Mouse (Mus musculus) left cerebral cortex, adult 8-10 months (tissue): ENCODE data around the gene Wnt10b. TPM values are rescaled to one million over a fixed set of nuclear protein-coding genes. Genes with fewer than 3 reads are reported as not detected.

Source experiments
- DNase-seq, 2 experiments: peaks; one replicate each; pipeline ENCODE4 v3.0.0; 2022; ENCODE audit warnings: low spot score in 2 of 2
- total RNA-seq, 4 experiments: library from RNA; stranded (reverse); gene quantifications; 2 replicates each; pipeline ENCODE4 v1.2.4; 2022

Gene Wnt10b
- total RNA-seq, 4 experiments from 2014 or later: 0.41 to 1.8 (median 1.1) TPM

DNA sequence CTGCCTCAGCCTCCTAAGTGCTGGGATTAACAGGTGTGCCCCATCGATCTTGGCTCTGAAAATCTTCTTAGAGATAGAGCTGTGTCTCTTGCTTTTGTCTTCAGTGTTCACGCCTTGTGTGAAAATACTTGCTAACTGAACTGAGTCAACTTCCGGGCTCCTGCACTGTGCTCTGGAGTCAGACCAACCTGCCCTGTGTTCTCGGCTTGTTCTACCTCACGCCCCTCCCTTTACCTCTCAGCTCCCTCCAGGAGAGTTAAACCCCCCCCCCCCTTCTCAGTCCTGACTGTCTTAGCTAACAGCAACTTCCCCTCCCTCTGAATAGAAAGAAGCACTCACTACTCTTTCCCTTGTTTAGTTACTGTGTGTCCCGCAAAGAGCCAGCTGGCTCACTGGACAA, 47.2 kb downstream of the Wnt10b start:
- no peak for DNase-seq

- no peak for DNase-seq
Measured at GRCm38 (mm10) chr15:98729791-98730545, 48.0 kb downstream of the Wnt10b start.

DNA sequence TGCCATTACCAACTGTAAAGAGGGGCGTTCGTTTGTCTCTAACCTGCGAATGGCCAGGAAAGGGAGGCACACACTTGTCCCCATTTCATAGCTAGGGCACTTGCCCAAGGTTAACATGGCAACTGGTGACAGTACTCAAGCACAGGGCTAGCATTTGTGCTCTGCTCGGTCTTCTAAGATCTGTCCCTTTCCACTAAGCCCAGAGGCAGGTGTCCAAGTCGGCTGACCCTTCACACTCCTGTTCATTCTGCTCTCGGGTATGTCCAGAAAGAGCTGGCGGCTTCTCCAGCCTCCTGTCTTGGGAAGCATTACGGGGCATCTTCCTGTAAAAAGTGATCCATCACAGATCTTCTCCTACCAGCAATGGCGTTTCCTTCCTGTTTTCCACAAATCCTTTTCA, 49.6 kb downstream of the Wnt10b start:
- DNase-seq: no peak

- no peak for DNase-seq
Measured at GRCm38 (mm10) chr15:98727443-98728321, 50.3 kb downstream of the Wnt10b start, which contains the start of gene Fkbp11. Fkbp11 (minus strand) TSS chr15:98728198.

DNA sequence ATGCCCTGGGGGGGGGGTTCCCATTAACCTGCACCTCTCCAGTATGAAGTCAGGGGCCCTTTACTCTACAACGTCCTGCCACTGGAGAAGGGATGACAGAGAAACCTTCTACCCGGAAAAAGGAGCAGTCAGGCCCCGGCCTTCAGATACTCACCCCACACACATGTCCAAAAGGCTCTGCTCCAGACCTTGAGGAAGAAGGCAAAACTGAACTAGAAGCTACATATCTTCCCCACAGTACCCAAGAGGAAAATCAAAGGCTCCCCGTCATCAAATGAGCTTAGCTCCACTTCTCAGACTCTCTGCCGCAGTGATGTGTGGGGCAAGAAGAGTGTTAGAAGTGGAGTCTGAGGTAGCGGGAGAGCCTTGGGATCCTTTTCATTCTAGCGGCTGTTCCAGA, 51.2 kb downstream of the Wnt10b start:
- no peak for DNase-seq

- DNase-seq: no peak
Measured at GRCm38 (mm10) chr15:98726079-98726478, 51.9 kb downstream of the Wnt10b start.

- no peak for DNase-seq
Measured at GRCm38 (mm10) chr15:98724441-98724840, 53.5 kb downstream of the Wnt10b start.

DNA sequence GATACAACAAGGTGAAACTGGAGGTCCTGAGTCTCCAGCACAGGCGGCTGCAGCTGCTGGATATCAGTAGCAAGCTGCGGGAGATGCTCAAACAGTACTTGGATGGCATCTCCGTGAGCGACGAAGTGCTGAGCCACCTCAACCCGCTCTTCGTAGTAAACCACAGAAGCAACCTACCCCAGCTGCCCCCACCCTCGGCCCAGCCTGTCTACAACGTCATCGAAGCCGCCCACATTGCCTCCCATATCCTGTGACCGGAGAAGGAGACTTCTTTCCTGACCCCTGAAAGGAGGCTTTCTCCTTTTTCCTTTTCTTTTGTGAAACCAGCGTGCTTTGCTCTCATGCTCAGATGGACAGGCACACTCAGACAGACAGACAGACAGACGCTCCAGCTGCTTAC, 55.1 kb downstream of the Wnt10b start:
- no peak for DNase-seq

- DNase-seq: no peak
Measured at GRCm38 (mm10) chr15:98722191-98722590, 55.8 kb downstream of the Wnt10b start.

Other genes with a start within 250 kb of the Wnt10b start
- gene Kansl2, start 243.9 kb downstream of the Wnt10b start, total RNA-seq: 10 to 100 TPM; 54.0 to 61.0 (median 56.8) TPM
- 10 to 100 TPM; 35.1 to 44.7 (median 40.9) TPM for gene Ccnt1, start 207.2 kb downstream of the Wnt10b start, total RNA-seq
- gene 4930415O20Rik, start 207.1 kb downstream of the Wnt10b start, total RNA-seq: not detected
- gene Adcy6, start 168.1 kb downstream of the Wnt10b start, total RNA-seq: 10 to 100 TPM; 39.7 to 46.1 (median 41.2) TPM
- gene Cacnb3, start 147.3 kb downstream of the Wnt10b start, total RNA-seq: 100 to 1,000 TPM; 212 to 229 (median 221) TPM
- 10 to 100 TPM; 77.3 to 95.7 (median 87.1) TPM for gene Ddx23, start 115.3 kb downstream of the Wnt10b start, total RNA-seq
- 10 to 100 TPM; 15.6 to 22.9 (median 20.5) TPM for gene Rnd1, start 100.7 kb downstream of the Wnt10b start, total RNA-seq
- gene Ccdc65, start 69.9 kb downstream of the Wnt10b start, total RNA-seq: 10 to 100 TPM in 3 of 4 experiments, 1 to 10 TPM in 1; 8.6 to 12.7 (median 11.6) TPM
- 1 to 10 TPM; 1.1 to 2.3 (median 2.0) TPM for gene Fkbp11, start 50.0 kb downstream of the Wnt10b start, total RNA-seq
- 100 to 1,000 TPM; 721 to 844 (median 792) TPM for gene Arf3, start 14.9 kb downstream of the Wnt10b start, total RNA-seq
- under 1 TPM in 1 of 4 experiments, not detected in 3; 0.26 TPM for gene Wnt1, start 11.7 kb upstream of the Wnt10b start, total RNA-seq
- gene Ddn, start 31.3 kb upstream of the Wnt10b start, total RNA-seq: 100 to 1,000 TPM; 692 to 784 (median 734) TPM
- 10 to 100 TPM; 47.4 to 60.9 (median 53.2) TPM for gene Prkag1, start 53.4 kb upstream of the Wnt10b start, total RNA-seq
- 10 to 100 TPM; 65.4 to 88.7 (median 76.5) TPM for gene Kmt2d, start 93.1 kb upstream of the Wnt10b start, total RNA-seq
- 10 to 100 TPM in 2 of 4 experiments, 1 to 10 TPM in 2; 8.4 to 10.9 (median 10.2) TPM for gene Rhebl1, start 116.4 kb upstream of the Wnt10b start, total RNA-seq
- gene Dhh, start 120.4 kb upstream of the Wnt10b start, total RNA-seq: under 1 TPM in 3 of 4 experiments, not detected in 1; 0.12 to 0.39 (median 0.13) TPM
- gene Lmbr1l, start 140.1 kb upstream of the Wnt10b start, total RNA-seq: 10 to 100 TPM; 13.7 to 17.9 (median 14.7) TPM
- 100 to 1,000 TPM; 560 to 600 (median 569) TPM for gene Tuba1b, start 156.4 kb upstream of the Wnt10b start, total RNA-seq
- not detected for gene Gm49450, start 175.4 kb upstream of the Wnt10b start, total RNA-seq
- gene Tuba1a, start 175.6 kb upstream of the Wnt10b start, total RNA-seq: 100 to 1,000 TPM; 904 to 960 (median 945) TPM